Mouse (Mus musculus) testis, adult 2 months (tissue): ENCODE measurements around the gene Cntnap5c. TPM values are rescaled to one million over a fixed set of nuclear protein-coding genes. Genes with fewer than 3 reads are reported as not detected.

Experiments used
- H3K27ac ChIP-seq: fragments of 200-500 bp; 2 replicates; pipeline ENCODE4 v1.5.1; 2012; ENCODE audit warnings: low read depth, low read length; ENCODE audit not compliant: control insufficient read depth, insufficient read depth
- H3K27me3 ChIP-seq: fragments of 200-500 bp; 2 replicates; pipeline ENCODE4 v1.6.1; 2012; ENCODE audit warnings: mild to moderate bottlenecking, low read length, moderate library complexity; ENCODE audit not compliant: control insufficient read depth, insufficient read depth
- H3K36me3 ChIP-seq: fragments of 200-500 bp; 2 replicates; pipeline ENCODE4 v1.6.1; 2012; ENCODE audit warnings: mild to moderate bottlenecking, low read length; ENCODE audit not compliant: control insufficient read depth, insufficient read depth
- H3K4me1 ChIP-seq: fragments of 200-500 bp; 2 replicates; pipeline ENCODE4 v1.6.1; 2012; ENCODE audit warnings: low read length; ENCODE audit not compliant: control insufficient read depth, insufficient read depth
- H3K4me3 ChIP-seq: fragments of 200-500 bp; 2 replicates; pipeline ENCODE4 v1.5.1; 2012; ENCODE audit warnings: low read depth, mild to moderate bottlenecking, low read length, moderate library complexity, mixed read lengths; ENCODE audit not compliant: control insufficient read depth
- CTCF ChIP-seq: fragments of 200-500 bp; IDR thresholded peaks from 2 replicates; pipeline ENCODE4 v1.5.1; 2012; ENCODE audit warnings: low read depth, mild to moderate bottlenecking, inconsistent platforms, low read length, moderate library complexity; ENCODE audit not compliant: control insufficient read depth, insufficient read depth, insufficient replicate concordance
- POLR2A ChIP-seq: fragments of 200-500 bp; IDR thresholded peaks from 2 replicates; pipeline ENCODE4 v1.6.1; 2012; ENCODE audit warnings: low read depth, mild to moderate bottlenecking, inconsistent platforms, low read length, moderate library complexity; ENCODE audit not compliant: control insufficient read depth
- polyA plus RNA-seq: library from polyadenylated mRNA; depleted of rRNA; stranded (reverse); fragments of >200 nt; gene quantifications from 2 replicates; pipeline ENCODE4 v1.2.3, GENCODE M21; 2012; rRNA removed

Gene Cntnap5c
- polyA plus RNA-seq, 1 experiment = 1.1 TPM

GRCm38 (mm10) chr17:58437443-58437842 is 668.1 kb downstream of the Cntnap5c start:
- Histone ChIP-seq H3K4me1 (no peaks in the 10 kb centered on the region), H3K36me3 (no peaks in the 10 kb centered on the region), H3K27me3 (no peaks in the 10 kb centered on the region), H3K4me3 (no peak overlapping the region), H3K27ac (no peak overlapping the region)
- TF ChIP-seq CTCF = no peak
- no peak for TF ChIP-seq POLR2A

Other genes with a start within 250 kb of the Cntnap5c start
- not detected in 2 replicates for gene Vmn2r120, start 224.1 kb upstream of the Cntnap5c start, polyA plus RNA-seq
- gene Gm21834, start 27.4 kb upstream of the Cntnap5c start, polyA plus RNA-seq = not detected in 2 replicates